14 mouse cellular contexts compared by ENCODE assay signal in the genomic region with DNA sequence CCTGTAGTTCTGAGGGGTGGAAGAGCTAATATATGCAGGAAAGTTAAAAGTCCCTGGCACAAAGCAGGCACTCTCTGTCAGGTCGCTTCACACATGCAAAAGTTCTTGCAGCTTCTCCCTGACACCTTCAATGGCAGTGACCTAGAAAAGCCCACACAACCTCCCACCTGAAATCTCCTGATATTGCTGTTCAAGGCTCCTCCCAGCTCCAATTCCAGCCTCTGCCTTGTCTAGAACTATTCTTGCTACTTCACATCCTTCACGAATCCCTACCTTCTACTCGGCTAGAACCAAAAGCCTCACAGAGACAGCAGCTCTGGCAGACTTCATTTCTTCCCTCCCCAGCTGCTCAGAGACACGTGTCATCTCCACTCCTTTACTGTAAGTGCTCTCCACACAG.
"Had no signal": no experiment of that assay in that cellular context is flagged by ENCODE, and none has a peak within 500 bp of the region (broad histone marks: within the 10 kb centered on the region; RNA-seq: fewer than 3 reads in every experiment).

No protein-coding gene starts in this region.

- ATAC-seq: inflammation-experienced regulatory T-cells, adult 6 months; lung, postnatal 0 days; midbrain, embryonic 15.5 days had no signal

- H3K27me3 ChIP-seq: limb, embryonic 13.5 days; midbrain, embryonic 15.5 days; neural tube, embryonic 13.5 days; stomach, embryonic 15.5 days had no signal

- H3K4me2 ChIP-seq: limb, embryonic 13.5 days; midbrain, embryonic 11.5 days; midbrain, embryonic 15.5 days; neural tube, embryonic 13.5 days; stomach, embryonic 15.5 days had no signal

- H3K4me3 ChIP-seq: limb, embryonic 13.5 days; midbrain, embryonic 15.5 days; neural tube, embryonic 13.5 days; stomach, embryonic 15.5 days had no signal

- H3K36me3 ChIP-seq: limb, embryonic 13.5 days; midbrain, embryonic 15.5 days; neural tube, embryonic 13.5 days; stomach, embryonic 15.5 days had no signal

- H3K9ac ChIP-seq: limb, embryonic 13.5 days; liver, embryonic 14.5 days; midbrain, embryonic 15.5 days; neural tube, embryonic 13.5 days; stomach, embryonic 15.5 days had no signal

- DNase-seq: kidney, adult 11 months; kidney, adult 9 months; kidney, postnatal 14 days; lung, adult 2 months; lung, postnatal 4 days; thymus, postnatal 36 days had no signal

- H3K27ac ChIP-seq: limb, embryonic 13.5 days; liver, embryonic 14.5 days; midbrain, embryonic 15.5 days; neural tube, embryonic 13.5 days; stomach, embryonic 15.5 days had no signal

- H3K9me3 ChIP-seq: limb, embryonic 13.5 days; midbrain, embryonic 15.5 days; neural tube, embryonic 13.5 days; stomach, embryonic 15.5 days had no signal
